Mouse (Mus musculus): ENCODE measurements around the gene Ap3d1. TPM values are rescaled to one million over a fixed set of nuclear protein-coding genes. Genes with fewer than 3 reads are reported as not detected.

The Ap3d1 gene
- 63.2 and 68.4 TPM in 2 replicates for polyA plus RNA-seq (2014; fragmentation: Nextera tagmentation; extraction: Ambion mirVana)

- peak; percentile 99 for ATAC-seq (ENCODE audit: low FRiP score)
- 4% methylated on average over 25 of the region's 25 CpGs for WGBS
These were observed at the start of gene Ap3d1 for GRCm38 (mm10) chr10:80742180-80742978. Gene Ap3d1, minus strand, starts transcription at chr10:80742264.

DNA sequence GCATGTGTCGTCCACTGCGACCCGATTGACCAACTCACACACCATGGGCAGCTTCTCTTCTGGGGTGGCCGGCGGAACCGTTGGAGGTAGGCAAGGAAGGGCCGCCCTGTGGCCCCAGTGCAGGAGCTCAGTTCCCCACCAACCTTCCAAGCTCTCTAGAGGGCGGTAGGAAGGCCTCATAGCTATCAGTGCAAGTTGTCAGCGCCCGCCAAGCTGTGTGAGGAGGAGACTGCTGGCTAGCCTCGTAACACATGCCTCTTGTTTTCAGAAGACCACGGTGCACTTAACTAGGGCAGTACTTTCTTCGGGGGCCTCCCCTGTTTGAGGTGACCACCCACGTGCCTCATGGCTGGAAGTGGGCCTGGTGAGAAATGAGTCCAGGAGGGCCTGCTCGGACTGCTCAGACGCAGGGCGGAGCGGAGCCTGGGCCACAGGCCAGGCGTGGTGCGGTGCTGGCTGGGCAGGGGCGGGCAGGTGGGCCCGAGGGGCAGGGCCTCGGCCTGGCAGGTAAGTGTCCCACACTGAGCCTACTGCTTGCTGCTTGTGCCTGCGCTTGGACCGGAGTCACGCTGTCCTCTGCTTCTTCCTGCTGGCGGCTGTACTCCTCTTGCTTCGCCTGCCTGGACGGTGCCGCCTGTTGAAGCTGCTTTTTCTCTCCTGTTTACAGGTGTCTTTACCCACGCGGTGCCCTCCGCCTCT is 49.6 kb upstream of the Ap3d1 start:
- DNase-seq (ENCODE audit: low spot score, missing footprints): no peak
- no peak overlapping the region for H3K4me3 ChIP-seq (ENCODE audit: low read depth, low read length)
- no peak overlapping the region for H3K9ac ChIP-seq (ENCODE audit: low read length)
- no peak for ATAC-seq (ENCODE audit: low FRiP score)
- no peaks in the 10 kb centered on the region for H3K9me3 ChIP-seq (ENCODE audit: control insufficient read depth, low read length)
- H3K36me3 ChIP-seq (ENCODE audit: control insufficient read depth, insufficient read depth, low read length): peaks cover 37% of the 10 kb centered on the region
- H3K27me3 ChIP-seq (ENCODE audit: control insufficient read depth, insufficient read depth, low read length): no peaks in the 10 kb centered on the region
- no peak overlapping the region for H3K4me2 ChIP-seq
- no peak overlapping the region for H3K27ac ChIP-seq (ENCODE audit: low read depth, low read length)
- H3K4me1 ChIP-seq (ENCODE audit: control insufficient read depth, insufficient read depth, low read length): peaks cover 5% of the 10 kb centered on the region
- 85% methylated on average over 33 of the region's 33 CpGs for WGBS

More at GRCm38 (mm10) chr10:80742180-80742978, at the start of gene Ap3d1:
- H3K27ac ChIP-seq (ENCODE audit: low read depth, low read length): no peak within 1 kb of the TSS; the same call in 1 of the 2 replicates
- H3K9ac ChIP-seq (ENCODE audit: low read length): peak within 1 kb of the TSS; percentile 92
- H3K27me3 ChIP-seq (ENCODE audit: control insufficient read depth, insufficient read depth, low read length): no peaks in the 10 kb centered on the region
- peaks cover 17% of the 10 kb centered on the region for H3K4me1 ChIP-seq (ENCODE audit: control insufficient read depth, insufficient read depth, low read length)
- H3K9me3 ChIP-seq (ENCODE audit: control insufficient read depth, low read length): no peaks in the 10 kb centered on the region
- H3K4me2 ChIP-seq: peak within 1 kb of the TSS; percentile 70
- H3K36me3 ChIP-seq (ENCODE audit: control insufficient read depth, insufficient read depth, low read length): no peaks in the 10 kb centered on the region
- peak within 1 kb of the TSS; percentile 87 for H3K4me3 ChIP-seq (ENCODE audit: low read depth, low read length)
- peak; percentile 100 for DNase-seq (ENCODE audit: low spot score, missing footprints)

DNA sequence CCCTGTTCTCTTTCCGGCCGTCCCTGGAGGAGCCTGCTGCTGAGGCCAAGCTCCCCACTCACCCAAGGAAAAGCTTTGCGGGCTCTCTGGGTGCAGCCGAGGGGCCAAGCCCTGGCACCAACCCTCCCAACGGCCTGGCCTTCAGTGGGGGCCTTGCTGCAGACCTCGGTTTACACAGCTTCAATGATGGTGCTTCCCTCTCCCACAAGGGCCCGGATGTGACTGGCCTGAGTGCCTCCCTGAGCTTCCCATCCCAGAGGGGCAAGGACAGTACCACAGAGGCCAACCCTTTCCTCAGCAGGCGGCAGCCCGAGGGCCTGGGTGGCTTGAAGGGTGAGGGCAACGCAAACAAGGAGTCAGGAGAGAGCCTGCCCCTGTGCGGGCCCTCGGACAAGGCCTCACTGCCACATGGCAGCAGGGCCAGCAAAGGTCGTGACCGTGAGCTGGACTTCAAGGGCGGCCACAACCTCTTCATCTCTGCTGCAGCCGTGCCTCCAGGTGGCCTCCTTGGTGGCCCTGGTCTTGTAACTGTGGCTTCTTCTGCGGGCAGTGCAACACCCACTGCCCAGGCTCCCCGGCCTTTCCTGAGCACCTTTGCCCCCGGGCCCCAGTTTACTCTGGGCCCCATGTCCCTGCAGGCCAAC is 48.8 kb upstream of the Ap3d1 start:
- Histone ChIP-seq H3K27me3 (ENCODE audit: control insufficient read depth, insufficient read depth, low read length) (no peaks in the 10 kb centered on the region), H3K4me1 (ENCODE audit: control insufficient read depth, insufficient read depth, low read length) (no peaks in the 10 kb centered on the region), H3K4me2 (no peak overlapping the region), H3K36me3 (ENCODE audit: control insufficient read depth, insufficient read depth, low read length) (peaks cover 42% of the 10 kb centered on the region), H3K9me3 (ENCODE audit: control insufficient read depth, low read length) (no peaks in the 10 kb centered on the region), H3K27ac (ENCODE audit: low read depth, low read length) (no peak overlapping the region), H3K9ac (ENCODE audit: low read length) (no peak overlapping the region), H3K4me3 (ENCODE audit: low read depth, low read length) (no peak overlapping the region)
- ATAC-seq (ENCODE audit: low FRiP score) (no peak), DNase-seq (ENCODE audit: low spot score, missing footprints) (no peak)
- 91% methylated on average over 19 of the region's 19 CpGs for WGBS

DNA sequence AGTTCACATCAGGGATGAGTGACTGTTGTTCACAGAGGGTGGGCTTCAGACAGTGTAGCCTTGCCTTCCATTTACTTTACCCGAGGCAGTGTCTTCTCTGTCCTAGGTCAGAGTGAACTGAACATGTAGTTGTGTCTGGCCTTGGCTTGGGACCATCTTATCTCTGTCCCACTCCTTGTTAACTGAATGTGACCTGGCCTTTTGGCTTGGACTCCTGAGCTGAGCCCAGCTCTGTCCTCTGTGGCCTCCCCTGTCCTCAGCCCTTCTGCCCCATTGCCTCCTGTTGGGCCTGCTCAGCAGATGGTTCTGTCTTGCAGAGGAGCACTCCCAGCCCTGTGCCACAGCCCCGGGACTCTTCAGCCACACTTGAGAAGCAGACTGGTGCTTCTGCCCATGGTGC is 45.5 kb upstream of the Ap3d1 start:
- H3K27ac ChIP-seq (ENCODE audit: low read depth, low read length): no peak overlapping the region
- H3K4me2 ChIP-seq: no peak overlapping the region
- no peak for ATAC-seq (ENCODE audit: low FRiP score)
- no peak overlapping the region for H3K4me3 ChIP-seq (ENCODE audit: low read depth, low read length)
- DNase-seq (ENCODE audit: low spot score, missing footprints): no peak
- peaks cover 55% of the 10 kb centered on the region for H3K36me3 ChIP-seq (ENCODE audit: control insufficient read depth, insufficient read depth, low read length)
- H3K4me1 ChIP-seq (ENCODE audit: control insufficient read depth, insufficient read depth, low read length): no peaks in the 10 kb centered on the region
- WGBS: 78% methylated on average over 2 of the region's 2 CpGs
- H3K27me3 ChIP-seq (ENCODE audit: control insufficient read depth, insufficient read depth, low read length): no peaks in the 10 kb centered on the region
- H3K9ac ChIP-seq (ENCODE audit: low read length): no peak overlapping the region
- H3K9me3 ChIP-seq (ENCODE audit: control insufficient read depth, low read length): no peaks in the 10 kb centered on the region

- ATAC-seq (ENCODE audit: low FRiP score) (no peak), DNase-seq (ENCODE audit: low spot score, missing footprints) (no peak)
- H3K4me2 ChIP-seq: no peak overlapping the region
- H3K9me3 ChIP-seq (ENCODE audit: control insufficient read depth, low read length): no peaks in the 10 kb centered on the region
- WGBS: 91% methylated on average over 11 of the region's 11 CpGs
- H3K4me1 ChIP-seq (ENCODE audit: control insufficient read depth, insufficient read depth, low read length): no peaks in the 10 kb centered on the region
- no peaks in the 10 kb centered on the region for H3K27me3 ChIP-seq (ENCODE audit: control insufficient read depth, insufficient read depth, low read length)
- peaks cover 52% of the 10 kb centered on the region for H3K36me3 ChIP-seq (ENCODE audit: control insufficient read depth, insufficient read depth, low read length)
- no peak overlapping the region for H3K27ac ChIP-seq (ENCODE audit: low read depth, low read length)
- H3K4me3 ChIP-seq (ENCODE audit: low read depth, low read length): no peak overlapping the region
- H3K9ac ChIP-seq (ENCODE audit: low read length): no peak overlapping the region
These were observed 43.9 kb upstream of the Ap3d1 start for GRCm38 (mm10) chr10:80785963-80786362.

DNA sequence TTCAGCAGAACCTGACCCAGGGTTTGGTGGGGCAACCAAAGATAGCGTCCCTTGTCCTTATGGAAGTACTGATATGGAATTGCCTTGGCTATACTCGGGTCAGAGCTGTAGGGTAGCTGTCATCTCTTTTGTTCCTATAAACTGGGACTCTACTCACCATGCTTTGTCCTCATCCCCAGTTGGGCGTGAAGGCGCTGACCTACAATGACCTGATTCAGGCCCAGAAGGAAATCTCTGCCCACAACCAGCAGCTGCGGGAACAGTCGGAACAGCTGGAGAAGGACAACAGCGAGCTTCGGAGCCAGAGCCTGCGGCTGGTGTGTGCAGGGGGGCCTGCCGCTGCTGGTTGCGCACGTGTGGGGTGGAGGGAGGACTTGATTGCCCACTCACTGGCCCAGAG is 42.8 kb upstream of the Ap3d1 start:
- ATAC-seq (ENCODE audit: low FRiP score): no peak
- H3K27ac ChIP-seq (ENCODE audit: low read depth, low read length): no peak overlapping the region
- no peaks in the 10 kb centered on the region for H3K9me3 ChIP-seq (ENCODE audit: control insufficient read depth, low read length)
- WGBS: 71% methylated on average over 12 of the region's 12 CpGs
- H3K4me2 ChIP-seq: no peak overlapping the region
- peaks cover 46% of the 10 kb centered on the region for H3K36me3 ChIP-seq (ENCODE audit: control insufficient read depth, insufficient read depth, low read length)
- H3K27me3 ChIP-seq (ENCODE audit: control insufficient read depth, insufficient read depth, low read length): no peaks in the 10 kb centered on the region
- DNase-seq (ENCODE audit: low spot score, missing footprints): no peak
- no peaks in the 10 kb centered on the region for H3K4me1 ChIP-seq (ENCODE audit: control insufficient read depth, insufficient read depth, low read length)
- H3K9ac ChIP-seq (ENCODE audit: low read length): no peak overlapping the region
- no peak overlapping the region for H3K4me3 ChIP-seq (ENCODE audit: low read depth, low read length)

DNA sequence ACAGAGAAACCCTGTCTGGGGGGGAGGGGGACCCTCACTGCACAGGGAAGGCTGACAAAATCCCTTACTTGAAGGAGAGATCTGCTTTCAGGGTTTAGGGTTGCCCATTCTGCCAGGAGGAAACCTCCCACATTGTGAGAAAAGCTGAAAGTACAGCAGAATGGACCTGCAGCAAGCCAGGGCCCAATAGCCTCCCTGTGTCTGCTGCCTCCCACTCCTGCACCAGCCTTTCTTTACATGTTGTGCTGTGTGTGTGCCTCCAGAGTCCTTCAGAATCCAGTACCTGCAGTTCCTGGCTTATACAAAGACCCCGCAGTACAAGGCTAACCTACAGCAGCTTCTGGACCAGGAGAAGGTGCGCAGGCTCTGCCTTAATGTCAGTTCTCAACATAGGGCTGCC is 42.2 kb upstream of the Ap3d1 start:
- ATAC-seq (ENCODE audit: low FRiP score): no peak
- peaks cover 46% of the 10 kb centered on the region for H3K36me3 ChIP-seq (ENCODE audit: control insufficient read depth, insufficient read depth, low read length)
- H3K4me1 ChIP-seq (ENCODE audit: control insufficient read depth, insufficient read depth, low read length): no peaks in the 10 kb centered on the region
- no peaks in the 10 kb centered on the region for H3K9me3 ChIP-seq (ENCODE audit: control insufficient read depth, low read length)
- no peak overlapping the region for H3K4me3 ChIP-seq (ENCODE audit: low read depth, low read length)
- no peak for DNase-seq (ENCODE audit: low spot score, missing footprints)
- no peak overlapping the region for H3K27ac ChIP-seq (ENCODE audit: low read depth, low read length)
- WGBS: 96% methylated on average over 2 of the region's 2 CpGs
- H3K4me2 ChIP-seq: no peak overlapping the region
- no peak overlapping the region for H3K9ac ChIP-seq (ENCODE audit: low read length)
- H3K27me3 ChIP-seq (ENCODE audit: control insufficient read depth, insufficient read depth, low read length): no peaks in the 10 kb centered on the region

- ATAC-seq (ENCODE audit: low FRiP score): no peak
- no peak for DNase-seq (ENCODE audit: low spot score, missing footprints)
- peaks cover 27% of the 10 kb centered on the region for H3K36me3 ChIP-seq (ENCODE audit: control insufficient read depth, insufficient read depth, low read length)
These were observed 37.5 kb upstream of the Ap3d1 start for GRCm38 (mm10) chr10:80779565-80779964.

GRCm38 (mm10) chr10:80777123-80777522 is 35.1 kb upstream of the Ap3d1 start:
- DNase-seq (ENCODE audit: low spot score, missing footprints): no peak
- Histone ChIP-seq H3K27ac (ENCODE audit: low read depth, low read length) (no peak overlapping the region), H3K27me3 (ENCODE audit: control insufficient read depth, insufficient read depth, low read length) (no peaks in the 10 kb centered on the region), H3K36me3 (ENCODE audit: control insufficient read depth, insufficient read depth, low read length) (peaks cover 15% of the 10 kb centered on the region), H3K4me2 (no peak overlapping the region), H3K4me1 (ENCODE audit: control insufficient read depth, insufficient read depth, low read length) (no peaks in the 10 kb centered on the region), H3K9me3 (ENCODE audit: control insufficient read depth, low read length) (no peaks in the 10 kb centered on the region), H3K9ac (ENCODE audit: low read length) (no peak overlapping the region), H3K4me3 (ENCODE audit: low read depth, low read length) (no peak overlapping the region)
- no peak for ATAC-seq (ENCODE audit: low FRiP score)
- WGBS: 93% methylated on average over 5 of the region's 5 CpGs

More at GRCm38 (mm10) chr10:80779565-80779964, 37.5 kb upstream of the Ap3d1 start:
- H3K9me3 ChIP-seq (ENCODE audit: control insufficient read depth, low read length): no peaks in the 10 kb centered on the region
- no peaks in the 10 kb centered on the region for H3K27me3 ChIP-seq (ENCODE audit: control insufficient read depth, insufficient read depth, low read length)
- H3K27ac ChIP-seq (ENCODE audit: low read depth, low read length): no peak overlapping the region
- no peak overlapping the region for H3K9ac ChIP-seq (ENCODE audit: low read length)
- H3K4me3 ChIP-seq (ENCODE audit: low read depth, low read length): no peak overlapping the region
- no peaks in the 10 kb centered on the region for H3K4me1 ChIP-seq (ENCODE audit: control insufficient read depth, insufficient read depth, low read length)
- no peak overlapping the region for H3K4me2 ChIP-seq

Data from midbrain, embryonic 11.5 days (tissue).